Mouse (Mus musculus) stomach, postnatal 0 days (tissue): ENCODE results near the gene Klhl2.

Source experiments
- CTCF ChIP-seq: IDR thresholded peaks from 2 replicates; pipeline ENCODE4 v1.5.1; 2016; ENCODE audit warnings: antibody characterized with exemption, low read depth, mild to moderate bottlenecking, moderate library complexity
- EP300 ChIP-seq: optimal IDR thresholded peaks from 2 replicates; pipeline ENCODE3; 2016; ENCODE audit warnings: antibody characterized with exemption

GRCm38 (mm10) chr8:64703191-64703590 is 146.6 kb downstream of the Klhl2 start:
- TF ChIP-seq CTCF = no peak
- TF ChIP-seq EP300 = no peak
